Mouse (Mus musculus) erythroblast, embryonic 14.5 days (primary cell): Measurements from ENCODE around the gene Spns3. TPM values are rescaled to one million over a fixed set of nuclear protein-coding genes. Genes with fewer than 3 reads are reported as not detected.

Experiments
- H3K27me3 ChIP-seq: 2 replicates; pipeline ENCODE4 v1.6.1; 2012; ENCODE audit warnings: inconsistent platforms; ENCODE audit not compliant: control insufficient read depth
- H3K36me3 ChIP-seq: 2 replicates; pipeline ENCODE4 v1.6.1; 2012; ENCODE audit warnings: mild to moderate bottlenecking, inconsistent platforms; ENCODE audit not compliant: control insufficient read depth
- H3K4me1 ChIP-seq: 2 replicates; pipeline ENCODE4 v1.6.1; 2012; ENCODE audit warnings: inconsistent platforms; ENCODE audit not compliant: control insufficient read depth
- H3K4me3 ChIP-seq: replicated peaks from 2 replicates; pipeline ENCODE3; 2012; ENCODE audit warnings: moderate library complexity, mild to moderate bottlenecking, inconsistent platforms
- H3K9me3 ChIP-seq: 2 replicates; pipeline ENCODE4 v1.6.1; 2012; ENCODE audit warnings: low read length, inconsistent platforms, mixed read lengths; ENCODE audit not compliant: control insufficient read depth
- GATA1 ChIP-seq: IDR thresholded peaks from 2 replicates; pipeline ENCODE4 v1.6.1; 2012; ENCODE audit warnings: low read length, inconsistent platforms, mixed read lengths
- TAL1 ChIP-seq: IDR thresholded peaks from 3 replicates; pipeline ENCODE4 v1.6.1; 2012; ENCODE audit warnings: low read length, inconsistent platforms, mixed read lengths
- polyA plus RNA-seq: library from polyadenylated mRNA; stranded (reverse); fragments of >175 nt; gene quantifications from 2 replicates; pipeline ENCODE4 v1.2.3, GENCODE M21; 2012

Spns3 gene
- polyA plus RNA-seq, 1 experiment: 0.07 TPM

- H3K4me3 ChIP-seq: no peak overlapping the region
- TF ChIP-seq GATA1: no peak
- TF ChIP-seq TAL1: no peak
Observed at GRCm38 (mm10) chr11:72523711-72524110, 26.6 kb downstream of the Spns3 start.

DNA sequence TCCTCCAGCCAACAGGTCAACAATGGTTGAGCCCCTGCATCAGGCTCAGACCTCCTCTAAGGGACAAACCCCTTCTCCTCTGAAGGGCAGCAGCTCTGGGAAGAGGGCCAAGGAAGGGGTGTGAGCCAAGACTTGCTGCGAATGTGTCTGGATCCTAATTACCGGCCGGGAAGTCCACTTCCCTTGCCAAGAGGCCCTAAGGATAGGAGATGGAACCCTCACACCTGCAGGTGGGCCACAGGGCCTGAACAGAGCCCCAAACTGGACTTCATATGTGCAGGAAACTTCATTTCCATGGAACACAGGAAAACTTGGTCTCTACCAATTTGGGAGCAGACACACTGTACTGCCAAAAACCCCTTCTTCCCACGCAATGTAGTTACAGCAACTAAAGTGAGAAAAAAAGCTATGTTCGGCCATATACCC is 27.7 kb downstream of the Spns3 start:
- H3K4me3 ChIP-seq: no peak overlapping the region
- no peaks in the 10 kb centered on the region for H3K27me3 ChIP-seq
- no peaks in the 10 kb centered on the region for H3K9me3 ChIP-seq
- H3K36me3 ChIP-seq: no peaks in the 10 kb centered on the region
- no peaks in the 10 kb centered on the region for H3K4me1 ChIP-seq
- TF ChIP-seq GATA1 (no peak), TAL1 (no peak)

More at GRCm38 (mm10) chr11:72523711-72524110, 26.6 kb downstream of the Spns3 start:
- Histone ChIP-seq H3K4me1 (no peaks in the 10 kb centered on the region), H3K27me3 (no peaks in the 10 kb centered on the region), H3K36me3 (no peaks in the 10 kb centered on the region), H3K9me3 (no peaks in the 10 kb centered on the region)

DNA sequence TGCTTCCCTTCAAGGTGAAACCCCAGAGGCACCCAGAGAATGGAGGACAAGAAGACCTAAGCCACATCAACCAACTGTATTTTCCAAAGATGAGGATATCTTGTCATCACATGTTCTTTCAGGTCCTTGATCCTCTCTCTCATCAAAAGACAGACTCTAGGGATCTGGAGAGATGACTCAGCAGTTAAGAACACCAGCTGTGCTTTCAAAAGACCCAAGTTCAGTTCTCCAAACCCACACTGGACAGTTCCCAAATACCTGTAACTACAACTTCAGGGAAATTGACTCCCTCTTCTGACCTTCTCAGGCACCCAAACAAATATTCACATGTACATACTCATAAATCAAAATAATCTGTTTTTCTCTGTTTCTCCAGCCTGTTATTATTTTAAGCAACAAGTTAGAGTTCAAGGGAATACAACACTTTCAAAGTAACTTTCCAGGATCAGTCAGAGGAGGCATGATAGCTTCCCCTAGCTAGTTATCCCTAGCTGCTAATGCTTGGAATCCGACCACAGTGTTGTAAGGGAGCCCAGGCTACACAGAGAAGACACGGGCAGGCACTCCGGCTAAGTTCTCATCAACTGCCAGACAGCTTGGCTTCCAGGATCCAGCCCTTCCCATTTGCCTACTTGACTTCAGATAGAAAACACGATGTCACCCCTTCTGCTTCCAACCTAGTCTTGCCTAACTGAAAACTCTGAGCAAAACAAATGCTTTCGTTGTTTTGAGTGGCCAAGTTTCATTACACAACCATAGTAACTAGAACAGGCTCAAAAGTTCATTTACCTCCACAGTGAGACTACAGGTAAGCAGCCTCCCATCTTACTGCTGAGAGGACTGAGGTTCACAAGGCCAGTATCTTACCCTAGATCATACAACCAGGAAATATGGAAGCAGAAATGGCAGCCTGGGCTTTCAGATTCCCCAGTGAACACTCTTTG is 28.4 kb downstream of the Spns3 start:
- Histone ChIP-seq H3K4me3 (no peak overlapping the region), H3K27me3 (no peaks in the 10 kb centered on the region), H3K36me3 (no peaks in the 10 kb centered on the region), H3K9me3 (no peaks in the 10 kb centered on the region), H3K4me1 (no peaks in the 10 kb centered on the region)
- TF ChIP-seq TAL1 (no peak), GATA1 (no peak)

- H3K27me3 ChIP-seq: no peaks in the 10 kb centered on the region
- H3K36me3 ChIP-seq: no peaks in the 10 kb centered on the region
- TF ChIP-seq GATA1: no peak
- TF ChIP-seq TAL1: no peak
- H3K4me3 ChIP-seq: no peak overlapping the region
- peaks cover 4% of the 10 kb centered on the region; the same call in 1 of the 2 replicates for H3K9me3 ChIP-seq
- H3K4me1 ChIP-seq: no peaks in the 10 kb centered on the region
Observed at GRCm38 (mm10) chr11:72519895-72520294, 30.4 kb downstream of the Spns3 start.

GRCm38 (mm10) chr11:72519189-72519588 is 31.1 kb downstream of the Spns3 start:
- Histone ChIP-seq H3K27me3 (no peaks in the 10 kb centered on the region), H3K4me1 (no peaks in the 10 kb centered on the region), H3K4me3 (no peak overlapping the region), H3K9me3 (peaks cover 4% of the 10 kb centered on the region; the same call in 1 of the 2 replicates), H3K36me3 (no peaks in the 10 kb centered on the region)
- no peak for TF ChIP-seq GATA1
- no peak for TF ChIP-seq TAL1

DNA sequence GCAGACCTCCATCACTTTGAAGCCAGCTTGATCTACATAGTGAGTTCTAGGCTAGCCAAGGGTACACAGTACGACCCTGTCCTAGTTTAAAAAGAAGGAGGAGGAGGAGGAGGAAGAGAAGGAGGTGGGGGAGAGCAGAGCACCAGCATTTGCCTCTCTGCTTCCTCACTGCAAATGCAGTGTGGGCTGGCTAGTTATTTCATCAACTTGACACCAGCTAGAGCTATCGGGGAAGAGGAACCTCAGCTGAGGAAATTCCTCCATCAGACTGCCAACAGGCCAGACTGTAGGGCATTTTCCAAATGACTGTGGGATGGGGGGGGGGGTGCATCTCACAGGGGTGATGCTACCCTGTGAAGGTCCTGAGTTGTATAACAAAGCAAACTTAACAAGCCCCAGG is 31.9 kb downstream of the Spns3 start:
- Histone ChIP-seq H3K4me3 (no peak overlapping the region), H3K9me3 (peaks cover 4% of the 10 kb centered on the region; the same call in 1 of the 2 replicates), H3K27me3 (no peaks in the 10 kb centered on the region), H3K4me1 (no peaks in the 10 kb centered on the region), H3K36me3 (no peaks in the 10 kb centered on the region)
- TF ChIP-seq GATA1: no peak
- no peak for TF ChIP-seq TAL1

- H3K4me1 ChIP-seq: no peaks in the 10 kb centered on the region
- no peaks in the 10 kb centered on the region for H3K27me3 ChIP-seq
- peaks cover 4% of the 10 kb centered on the region; the same call in 1 of the 2 replicates for H3K9me3 ChIP-seq
- TF ChIP-seq GATA1 (no peak), TAL1 (no peak)
- H3K4me3 ChIP-seq: no peak overlapping the region
- no peaks in the 10 kb centered on the region for H3K36me3 ChIP-seq
Observed at GRCm38 (mm10) chr11:72514967-72515366, 35.3 kb downstream of the Spns3 start.

GRCm38 (mm10) chr11:72508651-72509050 is 41.7 kb downstream of the Spns3 start:
- Histone ChIP-seq H3K4me3 (no peak overlapping the region), H3K9me3 (no peaks in the 10 kb centered on the region), H3K27me3 (no peaks in the 10 kb centered on the region), H3K36me3 (no peaks in the 10 kb centered on the region), H3K4me1 (no peaks in the 10 kb centered on the region)
- TF ChIP-seq TAL1 (no peak), GATA1 (no peak)

DNA sequence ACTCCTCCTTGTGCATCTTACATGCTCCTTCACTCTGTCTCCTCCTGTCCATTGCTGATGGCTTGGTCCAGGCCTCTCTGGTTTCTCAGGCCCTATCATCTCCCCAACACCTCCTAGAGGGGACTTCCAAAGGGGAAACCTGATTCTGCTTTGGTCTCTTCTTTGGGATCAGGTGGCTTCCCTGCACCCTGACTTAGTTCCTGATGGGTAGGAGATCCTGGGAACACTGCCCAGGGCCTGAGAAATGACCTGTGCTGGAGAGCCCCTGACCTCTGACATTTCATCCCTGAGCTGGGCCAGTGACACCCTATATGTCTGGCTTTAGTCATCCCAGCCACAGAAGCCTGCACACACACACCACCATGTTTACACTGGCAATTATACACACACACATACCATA is 42.7 kb downstream of the Spns3 start:
- H3K27me3 ChIP-seq: no peaks in the 10 kb centered on the region
- TF ChIP-seq TAL1 (no peak), GATA1 (no peak)
- no peak overlapping the region for H3K4me3 ChIP-seq
- H3K9me3 ChIP-seq: no peaks in the 10 kb centered on the region
- H3K4me1 ChIP-seq: no peaks in the 10 kb centered on the region
- H3K36me3 ChIP-seq: no peaks in the 10 kb centered on the region
